Mouse (Mus musculus): ENCODE results near the gene Hus1.

The Hus1 gene

GRCm38 (mm10) chr11:9010853-9011339, at the start of gene Hus1:
Hus1 (minus strand) TSS chr11:9011191.
- ChIA-PET POLR2A (interaction anchor here (0.7 to 3.2 kb wide), 39 partner anchors 10 to 146 kb away, joined by 3 to 44 read pairs (median 5); partner anchors contain the start of gene Upp1 (in 4 of the 4)), CTCF (interaction anchor here in 2 of 4 experiments (1.0 to 1.9 kb wide), 6 partner anchors 28 to 561 kb away, joined by 3 to 17 read pairs (median 4); no protein-coding TSS in a partner anchor)

DNA sequence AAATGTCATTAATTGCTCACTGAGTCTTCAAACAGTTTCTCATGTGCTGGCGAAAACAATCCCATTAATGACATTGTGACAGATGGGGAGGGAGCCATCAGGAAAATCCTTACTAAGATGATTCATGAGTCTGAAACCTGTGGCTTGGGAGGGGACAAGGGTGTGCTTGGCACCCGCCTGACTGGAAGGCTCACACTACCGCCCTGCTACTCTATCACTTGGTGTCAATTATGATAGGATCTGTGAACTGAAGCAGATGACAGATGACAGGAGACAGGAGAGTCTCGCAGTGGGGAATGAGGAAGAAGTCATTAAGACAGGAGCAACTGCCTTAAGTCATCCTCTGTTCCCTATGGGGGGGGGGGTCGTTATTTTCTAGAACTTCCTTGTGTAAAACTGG, 49.5 kb upstream of the Hus1 start:
- ChIA-PET CTCF (no interaction called here), POLR2A (interaction anchor here in 1 of 4 experiments (0.7 kb wide), 1 partner anchor 101 kb away, joined by 4 read pairs; no protein-coding TSS in a partner anchor)

- CTCF ChIA-PET = no interaction called here
- POLR2A ChIA-PET = interaction anchor here in 1 of 4 experiments (0.9 to 1.6 kb wide), 2 partner anchors 13 to 57 kb away, joined by 3 read pairs; partner anchors contain the start of gene Upp1
Observed at GRCm38 (mm10) chr11:9060029-9060428, 49.0 kb upstream of the Hus1 start.

GRCm38 (mm10) chr11:9057711-9058110, 46.7 kb upstream of the Hus1 start:
- POLR2A ChIA-PET = interaction anchor here in 1 of 4 experiments (0.6 to 1.2 kb wide), 2 partner anchors 64 to 908 kb away, joined by 3 to 5 read pairs; no protein-coding TSS in a partner anchor
- CTCF ChIA-PET = interaction anchor here in 1 of 4 experiments (1.5 kb wide), 1 partner anchor 75 kb away, joined by 3 read pairs; no protein-coding TSS in a partner anchor

DNA sequence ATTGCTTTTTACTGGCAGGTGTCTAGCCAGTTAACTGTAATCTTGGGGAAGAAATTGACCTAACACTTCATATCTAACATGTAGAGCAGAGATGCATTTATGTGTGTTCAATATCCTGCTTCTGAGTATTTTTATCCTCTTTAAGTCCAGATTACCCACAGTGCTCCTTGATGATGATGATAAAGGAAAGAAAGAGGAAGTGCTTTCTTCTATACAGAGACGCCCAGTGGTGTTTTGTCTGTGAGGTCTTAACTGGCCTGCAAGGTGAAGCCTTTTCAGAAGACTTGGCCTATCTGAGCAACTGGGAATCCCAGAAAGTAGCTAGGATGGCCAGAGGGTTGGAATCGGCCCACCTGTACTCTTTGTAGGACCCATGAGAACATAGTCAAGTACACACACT, 45.9 kb upstream of the Hus1 start:
- POLR2A ChIA-PET = interaction anchor here in 1 of 4 experiments (1.2 kb wide), 1 partner anchor 64 kb away, joined by 5 read pairs; no protein-coding TSS in a partner anchor
- CTCF ChIA-PET = interaction anchor here in 1 of 4 experiments (1.5 kb wide), 1 partner anchor 74 kb away, joined by 3 read pairs; no protein-coding TSS in a partner anchor

- CTCF ChIA-PET = interaction anchor here in 1 of 4 experiments (0.8 kb wide), 1 partner anchor 84 kb away, joined by 3 read pairs; no protein-coding TSS in a partner anchor
- POLR2A ChIA-PET = interaction anchor here in 2 of 4 experiments (0.9 to 1.0 kb wide), 2 partner anchors 65 to 80 kb away, joined by 3 to 5 read pairs; no protein-coding TSS in a partner anchor
Observed at GRCm38 (mm10) chr11:9051895-9052294, 40.9 kb upstream of the Hus1 start.

DNA sequence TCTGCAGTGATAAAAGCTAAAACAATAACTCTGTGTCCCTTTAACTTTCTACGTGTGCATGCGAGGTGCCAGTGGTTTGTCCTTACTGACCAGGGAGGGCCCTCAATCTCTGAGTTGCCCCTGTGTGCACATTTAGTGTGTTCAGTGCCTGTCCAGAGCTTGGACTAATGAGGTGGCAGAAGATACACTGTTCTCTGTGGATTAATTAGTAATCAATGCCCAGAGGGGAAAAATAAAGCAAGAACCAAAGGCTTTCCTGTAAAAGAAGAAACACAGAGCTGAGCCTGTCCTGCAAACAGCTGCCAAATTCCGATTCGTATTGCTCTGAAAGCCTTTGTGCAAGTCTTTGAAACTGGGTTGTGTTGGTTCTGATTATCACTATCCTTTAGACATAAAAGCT, 39.2 kb upstream of the Hus1 start:
- ChIA-PET CTCF (no interaction called here), POLR2A (interaction anchor here in 1 of 4 experiments (1.3 kb wide), 1 partner anchor 66 kb away, joined by 4 read pairs; no protein-coding TSS in a partner anchor)

GRCm38 (mm10) chr11:9048703-9049060, 37.7 kb upstream of the Hus1 start, which contains the start of gene Sun3:
Sun3 (minus strand) TSS chr11:9048991.
- ChIA-PET CTCF (interaction anchor here in 1 of 4 experiments (0.9 kb wide), 1 partner anchor 88 kb away, joined by 3 read pairs; no protein-coding TSS in a partner anchor), POLR2A (interaction anchor here in 2 of 4 experiments (1.3 to 3.3 kb wide), 3 partner anchors 9 to 69 kb away, joined by 3 to 18 read pairs (median 14); partner anchors contain the start of gene Upp1 (in 2 of the 2))

DNA sequence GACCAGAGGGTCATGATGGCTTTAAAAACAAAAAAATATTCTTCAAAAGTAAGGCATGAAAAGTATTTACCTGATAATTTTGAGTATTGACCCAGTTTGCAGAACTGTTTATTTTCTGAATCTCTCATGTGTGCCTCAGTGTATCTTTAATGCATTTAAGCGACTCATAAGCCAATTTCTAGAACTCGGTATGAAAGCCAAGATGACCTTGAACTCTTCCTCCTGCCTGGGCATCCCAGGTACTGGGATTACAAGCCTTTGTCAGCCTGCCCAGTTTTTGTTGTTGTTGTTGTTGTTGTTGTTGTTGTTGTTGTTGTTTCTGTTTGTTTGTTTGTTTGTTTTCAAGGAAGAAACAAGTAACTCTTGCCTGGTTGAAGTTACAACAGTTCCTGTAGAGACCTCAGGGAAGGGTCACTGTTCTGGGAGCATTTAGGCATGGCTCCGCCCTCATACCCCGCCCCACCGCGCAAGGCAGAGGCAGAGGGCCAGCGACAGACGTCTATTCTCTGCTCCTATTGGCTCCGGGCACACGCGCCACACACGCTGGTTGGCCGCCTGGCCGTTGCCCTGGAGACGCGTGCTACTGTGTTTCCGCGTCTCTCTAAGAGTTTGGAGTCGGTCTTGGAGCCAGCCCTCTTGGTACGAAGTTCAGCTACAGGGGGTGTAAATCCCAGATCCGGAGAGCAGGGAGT, 37.2 kb upstream of the Hus1 start, which contains the start of gene Gm11992:
TSS of gene Gm11992 (plus strand) at position 584 of the 692 bp plus-strand sequence.
- CTCF ChIA-PET = interaction anchor here in 2 of 4 experiments (0.9 to 1.0 kb wide), 2 partner anchors 65 to 88 kb away, joined by 3 to 4 read pairs; no protein-coding TSS in a partner anchor
- POLR2A ChIA-PET = interaction anchor here in 3 of 4 experiments (0.9 to 3.3 kb wide), 6 partner anchors 9 to 69 kb away, joined by 3 to 18 read pairs (median 6); partner anchors contain the start of genes Upp1 (in 2 of the 3) and Hus1 (in 1 of the 3)

- POLR2A ChIA-PET = interaction anchor here in 3 of 4 experiments (0.8 to 3.3 kb wide), 8 partner anchors 13 to 86 kb away, joined by 3 to 18 read pairs (median 4); partner anchors contain the start of genes Upp1 (in 2 of the 3) and Hus1 (in 1 of the 3)
- CTCF ChIA-PET = interaction anchor here in 1 of 4 experiments (1.0 kb wide), 1 partner anchor 64 kb away, joined by 4 read pairs; no protein-coding TSS in a partner anchor
Observed at GRCm38 (mm10) chr11:9047044-9047443, 36.1 kb upstream of the Hus1 start.

GRCm38 (mm10) chr11:9046546-9046945, 35.6 kb upstream of the Hus1 start:
- POLR2A ChIA-PET = interaction anchor here in 2 of 4 experiments (0.8 to 3.3 kb wide), 5 partner anchors 36 to 87 kb away, joined by 3 to 18 read pairs (median 8); partner anchors contain the start of genes Upp1 (in 2 of the 2) and Hus1 (in 1 of the 2)

GRCm38 (mm10) chr11:9031530-9031929, 20.5 kb upstream of the Hus1 start:
- POLR2A ChIA-PET = no interaction called here
- CTCF ChIA-PET = interaction anchor here in 1 of 4 experiments (0.8 kb wide), 1 partner anchor 49 kb away, joined by 3 read pairs; no protein-coding TSS in a partner anchor

More at GRCm38 (mm10) chr11:9046546-9046945, 35.6 kb upstream of the Hus1 start:
- CTCF ChIA-PET = no interaction called here

DNA sequence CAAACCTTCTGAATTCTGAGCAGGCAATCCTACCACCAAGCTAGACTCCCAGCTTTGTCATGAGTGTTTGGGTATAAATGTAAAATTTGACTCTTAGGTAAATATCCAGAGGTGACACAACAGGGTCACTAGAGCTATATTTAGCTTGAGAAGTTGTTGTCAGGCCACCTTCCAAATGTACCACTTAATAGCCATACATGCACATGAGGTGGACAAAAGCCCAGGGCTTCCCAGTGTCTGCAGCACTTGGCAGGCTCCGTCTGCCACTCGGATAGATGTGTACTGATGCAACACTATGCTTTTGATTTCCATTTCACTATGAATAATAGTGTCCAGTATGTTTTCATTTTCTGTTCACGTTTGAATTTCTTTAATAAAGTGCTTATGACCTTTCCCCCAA, 14.2 kb upstream of the Hus1 start:
- ChIA-PET POLR2A (no interaction called here), CTCF (interaction anchor here in 1 of 4 experiments (1.8 kb wide), 1 partner anchor 111 kb away, joined by 4 read pairs; no protein-coding TSS in a partner anchor)

- ChIA-PET POLR2A (interaction anchor here in 1 of 4 experiments (0.7 kb wide), 1 partner anchor 12 kb away, joined by 3 read pairs; no protein-coding TSS in a partner anchor), CTCF (interaction anchor here in 1 of 4 experiments (1.8 kb wide), 1 partner anchor 112 kb away, joined by 4 read pairs; no protein-coding TSS in a partner anchor)
Observed at GRCm38 (mm10) chr11:9024782-9025181, 13.8 kb upstream of the Hus1 start.

DNA sequence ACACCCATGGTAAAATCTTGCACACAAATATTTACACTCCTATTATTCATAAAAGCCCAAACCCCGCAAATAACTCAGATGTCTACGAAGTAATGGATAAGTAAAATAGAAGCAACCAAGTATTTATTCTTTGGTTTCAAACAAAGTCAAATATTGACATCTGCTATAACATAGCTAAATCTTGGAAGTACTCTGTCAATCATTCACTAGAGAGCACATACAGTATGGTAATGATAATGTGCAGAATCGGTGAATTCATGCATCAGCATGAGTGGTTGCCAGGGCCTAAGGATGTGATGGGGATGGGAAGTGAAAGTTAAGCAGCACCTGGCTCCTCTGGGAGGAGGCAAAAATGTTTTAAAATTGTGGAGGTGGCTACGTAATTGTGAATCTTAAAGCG, 9.2 kb upstream of the Hus1 start:
- CTCF ChIA-PET = no interaction called here
- POLR2A ChIA-PET = interaction anchor here in 1 of 4 experiments (1.9 kb wide), 1 partner anchor 10 kb away, joined by 7 read pairs; no protein-coding TSS in a partner anchor

DNA sequence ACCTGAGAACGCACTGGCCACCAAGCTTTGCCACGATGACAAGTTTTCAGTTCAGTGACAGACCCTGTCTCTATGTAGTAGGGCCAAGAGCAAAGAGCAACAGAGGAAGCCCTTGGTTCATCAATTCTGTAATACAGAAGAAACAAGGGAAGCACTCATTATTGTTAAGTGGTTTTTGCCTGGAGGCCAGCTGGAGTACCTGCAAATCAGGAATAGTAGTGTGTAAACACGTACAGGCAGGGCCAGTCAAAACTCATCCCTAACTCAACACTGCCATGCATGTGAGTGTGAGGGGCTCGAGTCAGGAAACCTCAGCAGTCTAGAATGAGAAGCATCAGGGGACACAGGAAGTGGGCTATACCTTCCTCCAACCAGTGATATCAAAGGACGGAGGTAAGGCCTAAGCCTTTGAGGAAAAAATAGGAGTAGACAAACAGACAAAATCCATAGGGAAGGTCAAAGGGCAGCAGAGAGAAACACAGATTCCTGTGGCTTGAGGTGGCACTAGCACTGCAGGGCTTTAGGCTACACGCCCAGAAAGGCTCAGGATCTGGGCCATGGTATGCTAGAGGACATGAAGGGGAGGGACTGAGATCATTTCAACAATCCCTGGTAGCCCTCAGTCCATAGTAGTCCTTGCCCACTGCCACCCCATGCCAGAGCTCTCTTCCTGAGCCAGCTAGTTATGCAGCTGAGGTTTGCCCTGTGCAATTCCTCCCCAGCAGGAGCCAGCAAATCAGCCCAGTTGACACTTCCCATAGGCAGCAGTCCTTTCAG, 7.7 kb upstream of the Hus1 start:
- POLR2A ChIA-PET = interaction anchor here in 1 of 4 experiments (1.8 kb wide), 1 partner anchor 99 kb away, joined by 5 read pairs; the partner anchor contains the start of gene Upp1
- CTCF ChIA-PET = no interaction called here

DNA sequence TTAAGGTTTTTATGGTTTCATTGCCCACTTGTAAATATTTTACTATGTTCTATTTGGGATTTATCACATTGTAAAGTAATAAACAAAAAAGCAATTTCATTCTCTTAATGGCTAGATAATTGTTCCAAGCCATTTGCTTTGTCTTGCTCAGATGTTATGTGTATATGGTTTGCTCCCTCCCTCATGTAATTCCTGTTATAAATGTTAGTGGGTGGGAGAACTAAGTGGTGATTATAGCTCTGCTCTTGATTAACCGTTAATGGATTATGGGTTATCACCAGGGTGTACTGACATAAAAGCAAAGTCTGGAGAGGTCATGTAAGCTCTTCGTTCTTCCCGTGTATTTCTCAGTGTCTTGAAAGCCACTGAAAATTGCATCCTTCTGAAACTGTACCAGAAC, 3.7 kb upstream of the Hus1 start:
- CTCF ChIA-PET = no interaction called here
- POLR2A ChIA-PET = no interaction called here

- CTCF ChIA-PET = interaction anchor here in 2 of 4 experiments (1.6 to 1.9 kb wide), 2 partner anchors 28 to 125 kb away, joined by 5 to 17 read pairs; no protein-coding TSS in a partner anchor
- POLR2A ChIA-PET = interaction anchor here in 3 of 4 experiments (0.8 to 3.2 kb wide), 15 partner anchors 12 to 146 kb away, joined by 3 to 44 read pairs (median 8); partner anchors contain the start of gene Upp1 (in 3 of the 3)
Observed at GRCm38 (mm10) chr11:9011348-9011747, 357 bp upstream of the Hus1 start.
